Mouse (Mus musculus) splenic B cell, adult 2 months (primary cell): ENCODE results near the gene Prdm4.

ENCODE experiments used
- DNase-seq: peaks from one replicate; pipeline ENCODE4 v3.0.0-alpha.2; 2011; ENCODE audit warnings: low read depth, low spot score
- H3K27me3 ChIP-seq: 2 replicates; pipeline ENCODE4 v1.6.1; 2012; ENCODE audit warnings: mild to moderate bottlenecking, low read length, moderate library complexity, mixed read lengths; ENCODE audit not compliant: control insufficient read depth, poor library complexity, insufficient read depth, severe bottlenecking
- H3K36me3 ChIP-seq: 2 replicates; pipeline ENCODE4 v1.6.1; 2012; ENCODE audit warnings: mild to moderate bottlenecking, low read length, moderate library complexity, mixed read lengths; ENCODE audit not compliant: control insufficient read depth, poor library complexity, insufficient read depth, severe bottlenecking

The Prdm4 gene

GRCm38 (mm10) chr10:85916498-85917309 is at the start of gene Prdm4:
Gene Prdm4 (minus strand): TSS chr10:85917142.
- H3K27me3 ChIP-seq = no peaks in the 10 kb centered on the region
- DNase-seq = peak; percentile 99
- H3K36me3 ChIP-seq = no peaks in the 10 kb centered on the region

DNA sequence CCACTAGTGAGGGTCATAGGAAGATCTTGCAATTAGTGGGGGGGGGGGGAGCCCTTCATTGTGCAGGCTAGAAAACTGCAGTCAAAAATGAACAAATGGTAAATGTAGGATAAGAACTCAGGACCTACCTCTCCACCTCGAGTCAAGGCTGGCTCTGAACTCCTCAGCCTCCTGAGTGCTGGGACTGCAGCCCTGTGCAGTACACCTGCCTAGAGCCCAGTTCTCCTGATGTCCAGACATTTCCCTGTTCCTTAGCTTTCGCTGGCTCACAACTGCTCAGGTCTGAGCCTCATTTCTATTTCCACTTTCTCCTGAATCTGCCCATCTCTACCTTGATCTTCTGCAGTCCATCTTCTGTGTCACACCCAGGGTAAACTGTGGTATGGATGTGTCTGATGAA is 49.5 kb upstream of the Prdm4 start:
- no peaks in the 10 kb centered on the region for H3K36me3 ChIP-seq
- DNase-seq = no peak
- no peaks in the 10 kb centered on the region for H3K27me3 ChIP-seq

GRCm38 (mm10) chr10:85964316-85964715 is 47.4 kb upstream of the Prdm4 start:
- no peaks in the 10 kb centered on the region for H3K27me3 ChIP-seq
- no peak for DNase-seq
- no peaks in the 10 kb centered on the region for H3K36me3 ChIP-seq

- no peak for DNase-seq
- Histone ChIP-seq H3K27me3 (no peaks in the 10 kb centered on the region), H3K36me3 (no peaks in the 10 kb centered on the region)
Measured at GRCm38 (mm10) chr10:85962897-85963296, 46.0 kb upstream of the Prdm4 start.

GRCm38 (mm10) chr10:85957464-85957950 is 40.6 kb upstream of the Prdm4 start, which contains the start of gene Rtcb:
Gene Rtcb (minus strand): TSS chr10:85957823.
- no peaks in the 10 kb centered on the region for H3K27me3 ChIP-seq
- peak; percentile 97 for DNase-seq
- peaks cover 1% of the 10 kb centered on the region; the same call in 1 of the 2 replicates for H3K36me3 ChIP-seq

- peaks cover 1% of the 10 kb centered on the region; the same call in 1 of the 2 replicates for H3K36me3 ChIP-seq
- no peaks in the 10 kb centered on the region for H3K27me3 ChIP-seq
- peak; percentile 23 for DNase-seq
Measured at GRCm38 (mm10) chr10:85956871-85957419, 40.0 kb upstream of the Prdm4 start.

GRCm38 (mm10) chr10:85954429-85954828 is 37.5 kb upstream of the Prdm4 start:
- H3K27me3 ChIP-seq = no peaks in the 10 kb centered on the region
- no peak for DNase-seq
- H3K36me3 ChIP-seq = peaks cover 3% of the 10 kb centered on the region; the same call in 1 of the 2 replicates

- peak; percentile 49 for DNase-seq
- Histone ChIP-seq H3K36me3 (peaks cover 6% of the 10 kb centered on the region; the same call in 1 of the 2 replicates), H3K27me3 (no peaks in the 10 kb centered on the region)
Measured at GRCm38 (mm10) chr10:85953401-85953800, 36.5 kb upstream of the Prdm4 start.

DNA sequence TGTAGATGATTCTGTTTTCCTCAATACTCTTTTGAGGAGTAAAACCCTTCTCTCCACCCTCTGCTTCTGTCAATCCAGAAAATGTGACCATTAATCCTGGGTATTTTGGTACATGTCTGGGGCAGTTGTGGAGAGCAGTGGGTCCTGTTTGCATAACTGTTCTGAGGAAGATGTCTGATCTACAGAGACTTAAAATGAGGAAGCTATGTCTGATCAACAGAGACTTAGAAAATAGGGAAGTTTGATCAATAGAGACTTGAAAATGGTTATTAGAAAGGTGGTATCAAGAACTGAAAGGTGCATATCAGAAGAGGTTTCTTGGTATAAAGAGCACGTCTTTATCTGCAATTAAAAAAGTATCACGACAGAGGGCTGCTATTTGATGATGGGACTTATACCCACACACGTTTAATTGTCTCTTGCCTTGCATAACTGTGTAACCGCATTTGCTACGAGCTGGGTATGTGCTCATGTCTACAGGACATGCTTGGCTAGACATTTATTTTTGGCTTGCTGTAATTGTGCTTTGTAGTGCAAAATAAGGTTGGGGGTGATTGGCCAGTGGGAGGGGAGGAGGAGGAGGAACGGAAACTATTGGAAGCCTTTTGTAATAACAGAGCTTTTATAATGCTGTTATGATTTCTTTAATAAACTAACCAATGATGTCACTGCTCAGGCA is 35.0 kb upstream of the Prdm4 start:
- H3K36me3 ChIP-seq = peaks cover 8% of the 10 kb centered on the region; the same call in 1 of the 2 replicates
- DNase-seq = peak; percentile 71
- no peaks in the 10 kb centered on the region for H3K27me3 ChIP-seq

DNA sequence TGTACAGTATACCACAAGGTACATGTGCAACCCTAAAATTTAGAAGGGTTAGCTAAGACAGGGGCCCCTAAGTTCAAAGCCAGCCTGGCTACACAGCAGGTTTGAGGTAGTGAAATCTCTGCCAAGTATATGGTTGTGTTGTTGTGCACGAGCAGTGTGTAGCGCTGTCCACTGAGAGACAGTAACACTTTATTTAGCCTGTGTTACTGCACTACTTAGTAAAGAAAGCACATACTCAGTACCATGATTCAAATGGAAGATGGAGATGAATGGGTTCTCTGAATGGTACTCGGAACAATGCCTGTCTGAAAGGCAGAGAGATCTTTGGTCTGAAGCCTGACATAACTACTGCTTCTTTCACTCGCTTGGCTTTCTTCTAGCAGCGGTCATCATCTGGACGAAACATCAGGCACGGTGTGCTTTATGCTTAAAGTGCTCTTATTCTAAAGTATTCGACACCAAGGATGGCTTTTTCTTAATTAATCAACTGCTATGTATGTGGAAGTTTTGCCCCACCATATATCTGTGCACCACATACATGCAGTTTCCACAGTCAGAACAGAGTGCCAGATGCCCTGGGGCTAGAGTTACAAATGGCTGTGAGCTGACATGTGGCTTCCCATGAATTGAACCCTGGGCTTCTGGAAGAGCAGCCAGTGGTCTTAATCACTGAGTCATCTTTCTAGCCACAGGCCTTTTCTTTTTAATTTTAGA is 31.7 kb upstream of the Prdm4 start:
- no peaks in the 10 kb centered on the region for H3K27me3 ChIP-seq
- H3K36me3 ChIP-seq = peaks cover 6% of the 10 kb centered on the region; the same call in 1 of the 2 replicates
- no peak for DNase-seq

DNA sequence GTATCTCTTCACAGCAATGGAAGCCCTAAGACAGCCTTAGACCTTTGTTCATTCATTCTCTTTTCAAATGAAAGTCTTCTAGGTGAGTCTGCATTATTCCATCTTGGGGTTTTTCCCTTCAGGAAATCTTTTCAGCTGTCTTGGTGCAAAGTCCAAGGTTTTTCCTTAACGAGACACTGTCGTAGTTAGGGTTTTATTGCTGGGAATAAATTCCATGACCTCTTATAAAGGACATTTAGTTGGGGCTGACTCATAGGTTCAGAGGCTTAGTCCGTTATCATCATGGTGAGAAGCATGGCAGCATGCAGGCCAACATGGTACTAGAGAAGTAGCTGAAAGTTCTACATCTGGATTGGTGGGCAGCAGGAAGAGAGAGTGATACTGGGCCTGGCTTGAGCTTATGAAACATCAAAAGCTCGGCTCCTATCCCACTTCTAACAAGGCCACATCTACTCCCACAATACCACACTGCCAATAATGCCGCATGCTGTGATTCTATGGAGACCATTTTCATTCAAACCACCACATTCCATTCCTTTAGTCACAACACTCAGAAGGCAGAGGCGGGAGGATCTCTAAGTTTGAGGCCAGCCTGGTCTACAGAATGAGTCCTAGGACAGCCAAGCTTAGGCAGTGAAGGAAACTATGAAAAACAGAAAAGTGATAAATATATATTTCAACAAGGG is 19.5 kb upstream of the Prdm4 start:
- H3K36me3 ChIP-seq = peaks cover 12% of the 10 kb centered on the region
- H3K27me3 ChIP-seq = no peaks in the 10 kb centered on the region
- no peak for DNase-seq

DNA sequence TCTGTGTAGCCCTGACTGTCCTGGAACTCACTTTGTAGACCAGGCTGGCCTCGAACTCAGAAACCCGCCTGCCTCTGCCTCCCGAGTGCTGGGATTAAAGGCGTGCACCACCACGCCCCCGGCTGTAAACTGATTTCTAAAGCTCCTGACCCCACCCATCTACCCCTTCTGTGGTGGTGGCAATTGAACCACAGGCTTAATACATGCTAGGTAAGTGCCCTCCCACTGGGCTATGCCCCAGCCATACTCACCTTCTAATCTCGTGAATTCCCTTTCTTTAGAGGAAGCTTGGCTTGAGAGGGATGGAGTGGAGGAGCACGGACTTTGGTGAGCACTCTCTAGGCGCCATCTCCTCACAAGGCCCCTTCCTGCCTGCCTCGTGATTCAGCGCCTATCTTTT is 13.0 kb upstream of the Prdm4 start:
- no peak for DNase-seq
- Histone ChIP-seq H3K27me3 (no peaks in the 10 kb centered on the region), H3K36me3 (no peaks in the 10 kb centered on the region)

DNA sequence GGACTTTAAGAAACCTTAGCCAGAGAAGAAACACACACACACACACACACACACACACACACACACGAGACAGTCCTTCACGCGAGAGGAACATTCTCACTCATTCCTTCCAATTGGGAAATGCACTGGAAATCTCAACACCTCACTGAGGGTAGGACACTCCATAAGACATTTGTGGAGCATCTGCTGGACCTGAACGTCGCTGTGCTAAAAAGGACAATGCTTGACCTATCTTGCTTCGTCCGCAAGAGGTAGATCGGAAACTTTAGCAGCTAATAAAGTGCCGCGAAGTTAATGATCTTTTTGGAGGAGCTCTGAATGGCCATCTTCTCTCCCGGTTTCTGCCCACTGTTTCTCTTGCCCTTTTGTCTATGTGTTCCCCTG is 12.3 kb upstream of the Prdm4 start:
- no peaks in the 10 kb centered on the region for H3K36me3 ChIP-seq
- DNase-seq = no peak

More for the DNA sequence above, 12.3 kb upstream of the Prdm4 start:
- H3K27me3 ChIP-seq = no peaks in the 10 kb centered on the region
